8 mouse cellular contexts compared by ENCODE assay signal in genomic region chr9:13510621-13511369, GRCm38 (mm10).
A peak's percentile ranks its signal among the peaks of the same experiment; 100 is the strongest.
DNase-seq lines count a peak whose midpoint lies in the region; ATAC-seq and TF ChIP-seq lines count a peak whose summit lies in the region.
"Had no signal": no experiment of that assay in that cellular context is flagged by ENCODE, and none has a peak within 500 bp of the region (broad histone marks: within the 10 kb centered on the region; RNA-seq: fewer than 3 reads in every experiment).

No protein-coding gene starts in this region.

- no peaks in the 10 kb centered on the region for H3K4me1 ChIP-seq in liver, postnatal 0 days (ENCODE audit: insufficient read depth)

- no peak overlapping the region for H3K9ac ChIP-seq in liver, postnatal 0 days (replicated peaks)
- H3K9ac ChIP-seq: embryonic facial prominence, embryonic 15.5 days had no signal

- H3K9me3 ChIP-seq in liver, postnatal 0 days (ENCODE audit: low read length) = no peaks in the 10 kb centered on the region
- H3K9me3 ChIP-seq: embryonic facial prominence, embryonic 15.5 days had no signal

- ATAC-seq in liver, postnatal 0 days = no peak

- H3K4me3 ChIP-seq in liver, postnatal 0 days (ENCODE audit: low read depth, low read length) = no peak overlapping the region
- H3K4me3 ChIP-seq: embryonic facial prominence, embryonic 15.5 days had no signal

- H3K27me3 ChIP-seq in liver, postnatal 0 days (ENCODE audit: insufficient read depth, low read length) = no peaks in the 10 kb centered on the region
- H3K27me3 ChIP-seq: embryonic facial prominence, embryonic 15.5 days had no signal

- no peak overlapping the region for H3K4me2 ChIP-seq in liver, postnatal 0 days (ENCODE audit: low read depth, low read length)
- H3K4me2 ChIP-seq: embryonic facial prominence, embryonic 15.5 days had no signal

- no peaks in the 10 kb centered on the region for H3K36me3 ChIP-seq in liver, postnatal 0 days (replicated peaks; ENCODE audit: insufficient read depth, low read length)
- H3K36me3 ChIP-seq: embryonic facial prominence, embryonic 15.5 days had no signal

- no peak overlapping the region for H3K27ac ChIP-seq in liver, postnatal 0 days (ENCODE audit: low read depth)
- H3K27ac ChIP-seq: embryonic facial prominence, embryonic 15.5 days had no signal

- no peak for TF ChIP-seq EP300 in liver, postnatal 0 days (IDR thresholded peaks at IDR 0.05; ENCODE audit: low read depth)

- peak; percentile 33 for TF ChIP-seq CTCF in liver, postnatal 0 days (IDR thresholded peaks at IDR 0.05; ENCODE audit: low read depth)

- DNase-seq in liver, postnatal 0 days = no peak
- DNase-seq in liver = no peak
- DNase-seq in gastrocnemius, postnatal 25 days = peak; percentile 85
- DNase-seq in layer of hippocampus, adult 8-10 months (ENCODE audit: low spot score in 2 of 2) = peak; percentile 34 to 57
- DNase-seq in right cerebral cortex, postnatal 10 days (ENCODE audit: low spot score in 2 of 2) = peak; percentile 55 to 57
- no peak for DNase-seq in embryo, embryonic 9.5 days (ENCODE audit: extremely low spot score)
- no peak for DNase-seq in cerebellum, postnatal 36 days

- whole genome bisulfite sequencing in liver, postnatal 0 days (ENCODE audit: insufficient replicate concordance) = 42% methylated on average over 5 of the region's 5 CpGs

Comparison
In these comparisons a context has a peak if more than half of its experiments do, and no peak if none do; other contexts are left out.
1. DNase-seq: peak in gastrocnemius, postnatal 25 days (single experiment), layer of hippocampus, adult 8-10 months (2 of 2) and right cerebral cortex, postnatal 10 days (2 of 2); none in liver, postnatal 0 days (single experiment), liver (single experiment), embryo, embryonic 9.5 days (single experiment) and cerebellum, postnatal 36 days (0 of 2).